Mouse (Mus musculus) gastrocnemius, adult 18-20 months (tissue): ENCODE measurements at regions not wholly inside any gene's neighbourhood (a gene's known extent, or its start where the extent isn't known, plus 50 kb on each side); places are given as distances from the start of the nearest gene placed in this dataset. TPM values are rescaled to one million over a fixed set of nuclear protein-coding genes. Genes with fewer than 3 reads are reported as not detected.

Experiments used
- DNase-seq: peaks from one replicate; pipeline ENCODE4 v3.0.0; 2021; ENCODE audit warnings: low spot score
- microRNA-seq: library from miRNA; unstranded; fragments of <30 nt; microRNA quantifications from one replicate; pipeline ENCODE4 v1.2.0, GENCODE M21; 2021

GRCm38 (mm10) chr3:137790340-137790739 is 73.9 kb upstream of the H2afz start:
- no peak for DNase-seq

- DNase-seq = no peak
These were observed 68.5 kb upstream of the H2afz start for GRCm38 (mm10) chr3:137795754-137796315.

DNA sequence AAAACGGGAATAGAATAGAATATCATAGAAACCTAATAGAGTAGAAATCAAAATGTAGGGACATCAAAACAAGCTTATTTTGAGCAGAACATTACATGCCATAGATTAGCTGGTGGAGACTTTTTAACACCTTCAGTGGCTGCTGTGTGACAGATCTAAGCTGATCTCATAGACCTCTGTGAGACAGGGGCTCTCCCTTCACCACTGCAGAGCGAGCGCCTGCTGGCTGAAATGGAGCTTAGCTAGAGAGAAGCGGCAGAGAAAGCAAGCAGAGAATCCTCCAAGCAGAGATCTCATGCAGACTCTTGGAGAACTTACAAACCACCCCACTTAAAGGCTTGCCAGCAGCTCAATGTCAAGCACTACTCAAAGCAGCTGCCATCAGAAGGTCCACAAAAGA is 65.5 kb upstream of the H2afz start:
- no peak for DNase-seq

GRCm38 (mm10) chr3:137801402-137802020 is 62.8 kb upstream of the H2afz start:
- DNase-seq = no peak

DNA sequence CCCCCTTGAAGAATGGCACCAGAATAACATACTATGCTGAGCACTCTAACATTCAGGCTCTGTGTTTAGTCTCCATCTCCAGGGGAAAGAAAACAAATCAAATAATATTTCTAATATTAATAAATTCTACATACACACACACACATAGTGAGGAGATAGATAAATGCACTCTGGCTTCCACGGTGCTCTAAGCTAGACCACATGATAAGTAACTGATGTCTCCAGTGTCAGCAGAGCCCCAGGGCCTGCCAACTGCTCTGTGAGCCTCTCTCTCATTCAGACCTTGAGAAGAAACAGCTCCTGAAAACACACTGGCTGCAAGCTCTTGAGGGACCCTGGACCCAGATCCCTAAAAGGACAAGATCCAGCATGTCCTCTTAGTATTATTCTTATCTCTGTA is 56.9 kb upstream of the H2afz start:
- DNase-seq = no peak

GRCm38 (mm10) chr3:137807913-137808684 is 56.2 kb upstream of the H2afz start:
- no peak for DNase-seq

- DNase-seq = no peak
These were observed 54.2 kb upstream of the H2afz start for GRCm38 (mm10) chr3:137810123-137810522.

Small RNA genes lying in the stretch of these regions (microRNA-seq; reads per million reads assigned to microRNA genes)
- not detected for gene Mir6380
